Mouse (Mus musculus): ENCODE measurements around the gene Lpar2. TPM values are rescaled to one million over a fixed set of nuclear protein-coding genes. Genes with fewer than 3 reads are reported as not detected.
A peak's percentile ranks its signal among the peaks of the same experiment; 100 is the strongest.

Lpar2 gene
- total RNA-seq, 1 experiment from 2014 or later: 1.4 TPM

DNA sequence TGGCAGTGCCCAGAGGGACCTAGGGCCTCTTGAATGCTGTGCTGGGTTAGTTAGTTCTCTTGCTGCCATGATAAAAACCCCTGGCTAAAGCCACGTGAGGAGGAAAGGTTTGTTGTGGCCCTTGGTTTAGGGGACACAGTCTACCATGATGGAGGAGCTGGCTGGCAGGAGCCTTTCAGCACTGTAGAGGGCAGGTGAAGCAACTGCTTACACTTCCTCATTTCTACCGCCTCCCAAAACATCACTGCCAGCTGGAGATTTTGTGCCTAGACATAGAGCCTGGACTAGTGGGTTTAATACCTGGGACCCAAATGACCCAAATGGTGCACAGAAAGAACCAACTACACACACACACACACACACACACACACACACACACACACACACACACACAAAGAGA lies 39.0 kb downstream of the Lpar2 start:
- no peak for ATAC-seq (replicated peaks; ENCODE audit: low read depth, poor library complexity, severe bottlenecking)

DNA sequence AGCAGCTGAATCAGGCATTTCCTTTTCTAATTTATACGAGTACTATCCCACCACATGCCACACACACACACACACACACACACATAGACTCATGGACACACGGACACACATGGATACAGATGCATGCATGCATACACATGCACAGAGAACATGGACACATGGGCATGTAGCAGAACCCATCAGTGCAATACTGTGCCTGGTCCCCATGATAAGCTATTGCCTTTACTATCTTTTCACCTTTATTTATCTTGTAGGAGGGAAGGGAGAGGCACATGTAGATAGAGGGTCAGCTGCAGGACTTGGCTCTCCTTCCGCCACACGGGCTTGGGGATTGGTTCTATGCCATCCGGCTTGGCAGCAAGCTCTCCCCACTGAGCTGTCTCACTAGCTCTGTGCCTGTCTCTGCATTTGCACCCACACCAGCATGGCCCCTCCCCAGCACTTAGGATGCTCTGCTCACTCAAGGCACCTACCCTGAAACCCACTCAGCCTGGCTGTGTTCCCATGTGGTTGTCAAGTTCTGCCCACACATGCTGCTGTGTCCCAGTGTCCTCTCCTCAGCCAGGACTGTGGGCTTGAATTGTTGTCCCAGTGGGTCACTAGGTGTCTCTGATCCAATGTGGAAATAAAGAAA lies 41.3 kb downstream of the Lpar2 start:
- ATAC-seq (replicated peaks; ENCODE audit: low read depth, poor library complexity, severe bottlenecking): no peak

DNA sequence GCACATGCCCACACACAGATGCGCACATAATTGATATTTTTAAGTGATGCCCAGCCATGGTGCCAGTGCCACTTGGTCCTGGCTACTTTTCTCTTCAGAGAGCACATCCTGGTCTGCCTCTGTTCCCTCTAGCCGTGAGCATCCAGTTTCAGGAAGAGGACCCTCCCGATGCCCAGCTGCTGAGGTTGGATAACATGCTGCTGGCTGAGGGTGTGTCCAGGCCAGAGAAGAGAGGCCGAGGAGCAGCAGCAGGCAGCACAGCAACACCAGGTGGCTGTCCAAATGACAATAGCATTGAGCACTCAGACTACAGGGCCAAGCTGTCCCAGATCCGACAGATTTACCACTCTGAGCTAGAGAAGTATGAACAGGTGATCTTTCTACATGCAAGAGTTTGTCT lies 42.0 kb downstream of the Lpar2 start:
- no peak for ATAC-seq (replicated peaks; ENCODE audit: low read depth, poor library complexity, severe bottlenecking)

DNA sequence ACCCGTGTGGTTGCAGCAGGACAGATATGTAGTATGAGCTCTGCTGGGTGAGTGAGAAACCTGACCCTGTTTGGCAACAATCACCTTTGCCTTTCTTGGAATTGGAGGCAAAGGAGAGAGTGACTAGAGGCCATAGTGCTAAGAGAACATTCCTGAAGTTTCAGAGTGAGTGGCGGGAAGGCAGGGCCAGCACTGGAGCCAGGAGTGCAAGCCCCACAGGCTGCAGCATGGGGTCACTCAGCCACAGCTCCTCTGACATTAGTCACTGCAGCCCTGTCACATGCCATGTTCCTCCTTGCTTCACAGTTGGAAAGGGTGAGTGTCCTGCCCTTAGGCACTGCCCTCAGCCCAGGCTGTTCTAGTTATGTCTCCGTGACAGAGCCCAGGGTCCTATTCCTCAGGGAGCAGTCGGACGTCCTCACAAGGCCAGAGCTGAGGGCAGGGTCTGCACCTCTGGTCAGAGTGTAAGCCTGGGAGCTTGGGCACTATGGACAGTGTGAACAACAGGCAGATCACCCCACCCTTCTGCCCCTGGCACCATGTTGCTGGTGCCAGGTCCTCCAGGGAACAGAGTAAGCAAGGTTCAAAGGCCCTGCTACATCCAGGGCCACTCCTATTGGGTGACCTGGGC lies 45.6 kb downstream of the Lpar2 start:
- no peak for ATAC-seq (replicated peaks; ENCODE audit: low read depth, poor library complexity, severe bottlenecking)

DNA sequence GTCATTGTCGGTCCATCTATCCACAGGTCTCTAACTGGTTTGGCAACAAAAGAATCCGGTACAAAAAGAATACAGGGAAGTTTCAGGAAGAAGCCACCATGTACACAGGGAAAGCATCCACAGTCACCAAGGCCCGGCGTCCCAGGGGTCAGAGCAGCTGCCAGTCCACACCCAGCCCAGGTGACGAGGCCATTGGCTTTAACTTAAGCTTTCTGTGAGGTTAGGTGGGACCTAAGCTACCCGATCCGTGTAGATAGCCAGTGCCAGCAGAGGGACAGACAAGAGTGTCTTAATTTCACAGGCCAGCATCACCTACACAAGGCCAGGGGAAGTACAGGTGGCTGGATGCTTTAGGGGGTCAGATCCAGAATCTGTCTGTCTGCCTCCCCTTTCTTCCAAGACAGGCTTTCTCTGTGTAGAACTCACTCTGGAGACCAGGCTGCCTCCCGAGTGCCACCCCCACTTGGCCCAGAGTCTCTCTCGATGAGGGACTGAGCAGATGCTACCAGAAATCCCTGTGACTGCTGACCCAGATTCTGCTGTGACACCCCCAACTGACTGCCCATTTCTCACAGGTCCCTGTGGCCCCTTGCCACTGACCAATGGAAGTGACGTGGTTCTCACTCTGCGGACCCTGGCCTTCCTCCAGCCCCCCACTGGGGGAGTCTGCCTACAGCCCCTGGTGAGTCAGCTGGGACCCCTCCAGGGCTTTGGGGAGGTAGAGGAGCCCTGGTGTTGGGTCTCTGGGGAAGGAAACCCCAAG lies 48.0 kb downstream of the Lpar2 start:
- no peak for ATAC-seq (replicated peaks; ENCODE audit: low read depth, poor library complexity, severe bottlenecking)

DNA sequence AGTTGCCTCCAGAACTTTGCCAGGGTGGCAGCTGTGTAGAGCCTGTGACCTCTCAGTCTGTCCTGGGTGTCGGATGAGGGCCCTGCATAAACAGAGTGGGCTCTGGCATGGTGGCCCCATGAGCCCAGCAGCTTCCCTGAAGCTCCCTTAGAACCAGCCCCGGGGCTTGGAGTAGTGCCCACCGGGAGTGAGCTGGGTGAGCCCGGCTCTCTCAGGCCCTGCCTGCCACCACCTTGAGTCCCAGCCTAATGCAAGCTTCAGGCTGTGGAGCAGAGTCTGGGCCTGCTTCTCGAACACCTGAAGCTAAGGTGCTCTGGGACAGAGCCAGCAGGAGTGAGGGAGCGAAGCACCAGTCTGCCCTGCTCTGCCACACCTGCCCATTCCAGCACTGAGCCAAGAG lies 48.7 kb downstream of the Lpar2 start:
- ATAC-seq (replicated peaks; ENCODE audit: low read depth, poor library complexity, severe bottlenecking): no peak

DNA sequence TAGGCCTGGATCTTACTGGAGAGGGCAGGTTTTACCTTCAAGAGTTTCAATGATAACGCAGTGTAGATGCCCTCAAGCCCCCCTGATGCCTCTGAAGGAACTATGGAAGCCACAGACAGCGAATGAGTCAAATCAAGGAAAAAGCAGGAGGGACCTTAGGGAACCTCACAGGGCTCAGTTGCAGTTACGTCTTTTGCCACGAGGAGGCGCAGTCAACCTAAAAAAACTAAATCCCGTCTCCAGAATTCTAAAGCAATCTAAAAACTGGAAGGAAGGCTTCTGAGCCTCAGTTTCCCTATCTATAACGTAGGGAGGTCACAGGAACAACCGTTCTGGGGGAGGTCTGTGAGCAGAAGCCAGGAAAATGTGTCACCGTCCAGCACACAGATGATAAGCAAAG lies 51.9 kb downstream of the Lpar2 start:
- ATAC-seq (replicated peaks; ENCODE audit: low read depth, poor library complexity, severe bottlenecking): peak; percentile 67

DNA sequence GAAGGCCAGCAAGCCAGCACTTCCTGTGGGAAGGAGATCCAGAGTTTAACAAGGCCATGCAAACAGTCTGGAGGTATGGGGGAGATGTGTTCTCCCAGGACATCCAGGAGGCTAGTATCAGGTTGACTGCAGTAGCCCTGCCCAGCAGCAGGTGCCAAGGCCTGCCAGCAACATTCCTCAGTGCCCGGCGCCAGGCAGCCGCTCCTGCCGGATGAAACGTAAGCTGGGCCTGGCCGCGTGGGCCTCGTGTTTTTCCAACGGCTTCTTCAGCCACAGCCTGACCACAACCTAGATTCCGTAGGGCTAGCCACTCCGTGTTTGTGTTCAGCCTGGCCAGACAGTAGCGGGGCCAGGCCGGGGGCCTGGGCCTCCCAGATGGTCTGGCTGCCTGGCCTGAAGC lies 52.4 kb downstream of the Lpar2 start:
- ATAC-seq (replicated peaks; ENCODE audit: low read depth, poor library complexity, severe bottlenecking): no peak

- ATAC-seq (replicated peaks; ENCODE audit: low read depth, poor library complexity, severe bottlenecking): no peak
Observed at GRCm38 (mm10) chr8:69876097-69876496, 53.9 kb downstream of the Lpar2 start.

DNA sequence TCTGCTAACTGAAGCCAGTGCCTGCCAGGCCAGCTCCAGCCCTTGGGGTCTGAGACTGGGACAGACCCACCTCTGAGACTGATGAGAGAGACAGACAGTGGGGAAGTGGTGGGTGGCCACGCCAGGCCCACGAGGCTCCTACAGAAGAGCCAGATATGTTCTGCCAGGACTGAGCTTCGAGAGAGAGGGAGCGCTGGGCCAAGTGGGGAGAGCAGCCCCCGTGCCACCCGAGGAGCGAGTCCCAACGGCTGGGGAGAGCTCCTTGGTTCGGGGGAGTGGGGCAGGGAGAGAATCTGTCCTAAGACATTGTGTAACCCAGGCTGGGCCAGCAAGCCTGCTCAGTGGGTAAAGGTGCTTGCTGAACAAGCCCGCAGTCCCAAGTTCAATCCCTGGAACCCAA lies 54.7 kb downstream of the Lpar2 start:
- ATAC-seq (replicated peaks; ENCODE audit: low read depth, poor library complexity, severe bottlenecking): no peak

GRCm38 (mm10) chr8:69877396-69877795 lies 55.2 kb downstream of the Lpar2 start:
- no peak for ATAC-seq (replicated peaks; ENCODE audit: low read depth, poor library complexity, severe bottlenecking)

DNA sequence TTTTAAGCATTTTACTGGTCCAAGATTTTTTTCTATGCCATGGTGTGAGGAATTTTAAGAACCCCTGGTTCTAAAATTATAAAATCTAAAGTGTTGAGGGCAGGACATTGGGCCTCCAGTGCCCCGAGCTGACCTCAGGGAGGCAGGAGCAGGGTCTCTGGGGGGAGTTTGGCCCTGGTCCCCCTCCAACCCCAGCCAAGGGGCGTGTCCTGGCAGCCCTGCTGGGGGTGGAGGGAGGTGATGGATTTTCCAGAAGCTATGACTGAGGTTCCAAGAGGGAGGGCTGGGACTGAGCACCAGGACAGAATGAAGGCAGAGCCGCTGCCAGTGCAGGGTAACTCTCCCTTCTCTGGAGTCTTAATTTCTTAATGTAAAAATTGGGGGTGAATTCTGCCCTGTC lies 55.8 kb downstream of the Lpar2 start:
- ATAC-seq (replicated peaks; ENCODE audit: low read depth, poor library complexity, severe bottlenecking): no peak

- ATAC-seq (replicated peaks; ENCODE audit: low read depth, poor library complexity, severe bottlenecking): no peak
Observed at GRCm38 (mm10) chr8:69879678-69880077, 57.4 kb downstream of the Lpar2 start.

Other genes starting within 250 kb of the Lpar2 start
- 13.1 and 28.9 TPM in 2 replicates for gene Zfp868, start 196.9 kb upstream of the Lpar2 start, total RNA-seq (2017)
- 0.59 and 0.87 TPM in 2 replicates for gene Zfp964, start 167.9 kb upstream of the Lpar2 start, total RNA-seq (2017)
- gene Zfp869, start 111.7 kb upstream of the Lpar2 start, total RNA-seq (2017): 31.2 and 36.5 TPM in 2 replicates
- gene Zfp963, start 72.5 kb upstream of the Lpar2 start, total RNA-seq (2017): 1.9 and 4.8 TPM in 2 replicates
- gene Gm20422, start 47.5 kb upstream of the Lpar2 start, total RNA-seq (2017): not detected in 2 replicates
- 12.9 and 19.5 TPM in 2 replicates for gene Atp13a1, start 31.3 kb upstream of the Lpar2 start, total RNA-seq (2017)
- gene Zfp866, start 31.3 kb upstream of the Lpar2 start, total RNA-seq (2017): 23.3 and 32.0 TPM in 2 replicates
- 26.0 and 27.0 TPM in 2 replicates for gene Gmip, start 13.8 kb upstream of the Lpar2 start, total RNA-seq (2017)
- gene Pbx4, start 10.1 kb downstream of the Lpar2 start, total RNA-seq (2017): 14.2 and 15.3 TPM in 2 replicates
- gene Cilp2, start 65.3 kb downstream of the Lpar2 start, total RNA-seq (2017): not detected in 2 replicates
- gene Tssk6, start 79.8 kb downstream of the Lpar2 start, total RNA-seq (2017): 1.2 TPM in 1 of 2 replicates, not detected in the other
- 82.1 and 100 TPM in 2 replicates for gene Ndufa13, start 80.1 kb downstream of the Lpar2 start, total RNA-seq (2017)
- not detected in 2 replicates for gene Yjefn3, start 80.3 kb downstream of the Lpar2 start, total RNA-seq (2017)
- 86.7 and 90.0 TPM in 2 replicates for gene Gatad2a, start 174.0 kb downstream of the Lpar2 start, total RNA-seq (2017)
- gene Mau2, start 220.3 kb downstream of the Lpar2 start, total RNA-seq (2017): 30.5 and 31.4 TPM in 2 replicates
- 27.7 and 31.5 TPM in 2 replicates for gene Sugp1, start 220.4 kb downstream of the Lpar2 start, total RNA-seq (2017)

Measured in common myeloid progenitor, adult 5-6 weeks (primary cell).